Mouse (Mus musculus) heart, embryonic 12.5 days (tissue): ENCODE measurements at regions not wholly inside any gene's neighbourhood (a gene's known extent, or its start where the extent isn't known, plus 50 kb on each side); places are given as distances from the start of the nearest gene placed in this dataset.

Experiments
- ATAC-seq: fragments of 200-750 bp; cut with Nextera tagmentation; 2 replicates; pipeline ENCODE4 v1.8.0; 2017; ENCODE audit warnings: moderate TSS enrichment, moderate library complexity; ENCODE audit not compliant: insufficient number of reproducible peaks, low FRiP score
- H3K27ac ChIP-seq: fragments of 300-500 bp; sonication (generic); 2 replicates; pipeline ENCODE4 v1.5.1; 2016; ENCODE audit warnings: mild to moderate bottlenecking, moderate library complexity; ENCODE audit not compliant: poor library complexity, severe bottlenecking
- H3K27me3 ChIP-seq: fragments of 300-500 bp; sonication (generic); replicated peaks from 2 replicates; pipeline ENCODE4 v1.6.1; 2016; ENCODE audit warnings: mild to moderate bottlenecking, moderate library complexity
- H3K36me3 ChIP-seq: fragments of 300-500 bp; sonication (generic); 2 replicates; pipeline ENCODE4 v1.6.1; 2016; ENCODE audit warnings: mild to moderate bottlenecking, moderate library complexity
- H3K4me1 ChIP-seq: fragments of 300-500 bp; sonication (generic); replicated peaks from 2 replicates; pipeline ENCODE4 v1.6.1; 2016; ENCODE audit warnings: mild to moderate bottlenecking
- H3K4me2 ChIP-seq: fragments of 300-500 bp; sonication (generic); 2 replicates; pipeline ENCODE4 v1.6.1; 2016; ENCODE audit warnings: mild to moderate bottlenecking, moderate library complexity
- H3K4me3 ChIP-seq: fragments of 300-500 bp; sonication (generic); 2 replicates; pipeline ENCODE4 v1.5.1; 2016; ENCODE audit warnings: mild to moderate bottlenecking
- H3K9ac ChIP-seq: fragments of 300-500 bp; sonication (generic); 2 replicates; pipeline ENCODE4 v1.6.1; 2016; ENCODE audit warnings: mild to moderate bottlenecking, moderate library complexity
- H3K9me3 ChIP-seq: fragments of 300-500 bp; sonication (generic); replicated peaks from 2 replicates; pipeline ENCODE4 v1.6.1; 2016; ENCODE audit warnings: mild to moderate bottlenecking, moderate library complexity
- WGBS: fragments of 180-500 bp; shearing (Covaris S2); methylation state at CpG from one replicate; pipeline ENCODE4 v1.1.7; 2016; 5-methylcytosine and 5-hydroxymethylcytosine counted together

GRCm38 (mm10) chr13:91370441-91370840, 89.6 kb upstream of the Ssbp2 start:
- no peaks in the 10 kb centered on the region for H3K9me3 ChIP-seq
- peaks cover 31% of the 10 kb centered on the region for H3K4me1 ChIP-seq
- H3K27ac ChIP-seq: peak overlapping the region; percentile 98
- peak overlapping the region; percentile 84 for H3K9ac ChIP-seq
- H3K36me3 ChIP-seq: no peaks in the 10 kb centered on the region
- peak; percentile 51; the same call in 1 of the 2 replicates for ATAC-seq
- H3K4me2 ChIP-seq: peak overlapping the region; percentile 83
- H3K4me3 ChIP-seq: peak overlapping the region; percentile 51
- H3K27me3 ChIP-seq: no peaks in the 10 kb centered on the region
- WGBS: 2% methylated on average over 11 of the region's 11 CpGs

- Histone ChIP-seq H3K9me3 (no peaks in the 10 kb centered on the region), H3K27ac (peak overlapping the region; percentile 98), H3K4me3 (peak overlapping the region; percentile 51), H3K9ac (peak overlapping the region; percentile 84), H3K36me3 (no peaks in the 10 kb centered on the region), H3K4me2 (peak overlapping the region; percentile 83), H3K27me3 (no peaks in the 10 kb centered on the region), H3K4me1 (peaks cover 26% of the 10 kb centered on the region)
- peak; percentile 90 for ATAC-seq
- under 1% methylated on average over 28 of the region's 28 CpGs for WGBS
Measured at GRCm38 (mm10) chr13:91370886-91371595, 89.0 kb upstream of the Ssbp2 start.

DNA sequence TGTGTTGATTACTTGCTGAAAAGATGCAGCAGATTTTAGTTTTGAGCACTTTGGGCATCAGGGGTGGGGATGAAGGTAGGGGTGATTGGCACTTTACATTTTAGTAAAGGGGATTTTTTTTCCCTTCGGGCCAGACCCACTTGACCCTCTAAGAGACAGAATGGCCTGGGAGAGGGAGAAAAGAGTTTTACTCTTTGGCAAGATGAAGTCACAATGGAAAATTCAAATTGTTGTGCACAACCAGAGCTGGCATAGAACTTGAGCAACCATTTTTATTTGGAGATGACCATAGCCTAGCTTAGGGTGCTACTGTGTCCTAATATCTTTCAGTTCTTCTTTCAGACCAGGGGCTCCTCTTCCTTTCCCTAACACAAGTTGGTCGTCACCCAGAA, 88.5 kb upstream of the Ssbp2 start:
- no peaks in the 10 kb centered on the region for H3K27me3 ChIP-seq
- ATAC-seq: no peak
- H3K9ac ChIP-seq: peak overlapping the region; percentile 84; the same call in 1 of the 2 replicates
- H3K4me2 ChIP-seq: peak overlapping the region; percentile 83
- peaks cover 26% of the 10 kb centered on the region for H3K4me1 ChIP-seq
- no peaks in the 10 kb centered on the region for H3K36me3 ChIP-seq
- no peaks in the 10 kb centered on the region for H3K9me3 ChIP-seq
- H3K4me3 ChIP-seq: peak overlapping the region; percentile 51
- peak overlapping the region; percentile 98 for H3K27ac ChIP-seq
- 34% methylated on average over 2 of the region's 2 CpGs for WGBS

DNA sequence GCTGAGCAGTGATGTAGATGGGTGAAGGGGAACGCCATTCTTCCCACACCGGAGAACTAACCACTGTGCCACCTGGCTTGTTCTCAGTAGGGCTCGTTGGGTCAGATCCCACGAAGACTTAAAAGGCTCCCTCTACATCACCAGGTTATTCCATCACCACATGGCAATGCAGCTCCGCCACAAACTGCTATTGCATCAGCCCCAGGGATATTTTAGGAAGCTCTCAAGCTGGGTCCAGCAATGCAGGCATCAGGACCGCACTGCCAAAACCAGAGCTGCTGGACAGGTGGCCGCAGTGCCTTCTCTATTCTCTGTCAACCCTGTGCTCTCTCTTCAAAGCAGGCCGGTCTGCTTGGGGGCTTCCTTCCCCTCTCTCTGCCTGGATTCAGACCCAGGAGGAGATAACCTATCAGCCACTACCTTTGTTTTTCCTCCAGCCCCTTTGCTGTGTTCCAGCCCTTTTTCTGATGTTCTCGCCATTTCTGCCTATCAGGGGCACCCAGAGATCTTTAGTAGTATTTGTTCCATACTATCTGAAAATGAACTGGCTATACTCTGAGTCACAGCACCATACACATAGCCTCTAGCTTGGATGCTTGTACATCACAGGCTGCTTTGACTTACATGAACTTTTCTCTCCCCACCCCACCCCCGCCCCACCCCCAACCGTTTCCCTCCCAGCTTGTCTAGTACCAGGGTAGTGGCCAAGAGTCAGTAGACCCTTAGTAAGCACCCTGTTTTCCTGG, 87.8 kb upstream of the Ssbp2 start:
- H3K4me2 ChIP-seq: peak overlapping the region; percentile 83
- H3K36me3 ChIP-seq: no peaks in the 10 kb centered on the region
- no peak for ATAC-seq
- 35% methylated on average over 11 of the region's 11 CpGs for WGBS
- peak overlapping the region; percentile 98 for H3K27ac ChIP-seq
- no peaks in the 10 kb centered on the region for H3K9me3 ChIP-seq
- H3K4me3 ChIP-seq: no peak overlapping the region
- no peak overlapping the region for H3K9ac ChIP-seq
- peaks cover 26% of the 10 kb centered on the region for H3K4me1 ChIP-seq
- H3K27me3 ChIP-seq: no peaks in the 10 kb centered on the region

- Histone ChIP-seq H3K27ac (no peak overlapping the region), H3K4me1 (peaks cover 26% of the 10 kb centered on the region), H3K4me3 (no peak overlapping the region), H3K9me3 (no peaks in the 10 kb centered on the region), H3K36me3 (no peaks in the 10 kb centered on the region), H3K4me2 (no peak overlapping the region), H3K27me3 (no peaks in the 10 kb centered on the region), H3K9ac (no peak overlapping the region)
- ATAC-seq: no peak
- 65% methylated on average over 3 of the region's 3 CpGs for whole genome bisulfite sequencing
Measured at GRCm38 (mm10) chr13:91374141-91374540, 85.9 kb upstream of the Ssbp2 start.

- no peaks in the 10 kb centered on the region for H3K36me3 ChIP-seq
- WGBS: 88% methylated on average over 3 of the region's 3 CpGs
- H3K4me1 ChIP-seq: peaks cover 16% of the 10 kb centered on the region
- ATAC-seq: no peak
- H3K4me3 ChIP-seq: no peak overlapping the region
- no peak overlapping the region for H3K27ac ChIP-seq
- H3K4me2 ChIP-seq: no peak overlapping the region
- no peaks in the 10 kb centered on the region for H3K27me3 ChIP-seq
- no peak overlapping the region for H3K9ac ChIP-seq
- no peaks in the 10 kb centered on the region for H3K9me3 ChIP-seq
Measured at GRCm38 (mm10) chr13:91376556-91376955, 83.5 kb upstream of the Ssbp2 start.

- WGBS: 91% methylated on average over 7 of the region's 7 CpGs
- Histone ChIP-seq H3K4me3 (no peak overlapping the region), H3K36me3 (no peaks in the 10 kb centered on the region), H3K9ac (no peak overlapping the region), H3K9me3 (no peaks in the 10 kb centered on the region), H3K4me2 (no peak overlapping the region), H3K27ac (no peak overlapping the region), H3K27me3 (no peaks in the 10 kb centered on the region), H3K4me1 (peaks cover 7% of the 10 kb centered on the region)
- no peak for ATAC-seq
Measured at GRCm38 (mm10) chr13:91377428-91377827, 82.7 kb upstream of the Ssbp2 start.

GRCm38 (mm10) chr13:91377972-91378371, 82.1 kb upstream of the Ssbp2 start:
- no peaks in the 10 kb centered on the region for H3K36me3 ChIP-seq
- ATAC-seq: no peak
- H3K4me2 ChIP-seq: no peak overlapping the region
- no peak overlapping the region for H3K4me3 ChIP-seq
- H3K9me3 ChIP-seq: no peaks in the 10 kb centered on the region
- H3K27ac ChIP-seq: no peak overlapping the region
- WGBS: 80% methylated on average over 9 of the region's 9 CpGs
- H3K9ac ChIP-seq: no peak overlapping the region
- peaks cover 2% of the 10 kb centered on the region for H3K4me1 ChIP-seq
- H3K27me3 ChIP-seq: no peaks in the 10 kb centered on the region

GRCm38 (mm10) chr13:91385393-91385792, 74.7 kb upstream of the Ssbp2 start:
- H3K4me3 ChIP-seq: no peak overlapping the region
- no peaks in the 10 kb centered on the region for H3K9me3 ChIP-seq
- ATAC-seq: no peak
- H3K4me1 ChIP-seq: no peaks in the 10 kb centered on the region
- H3K27ac ChIP-seq: no peak overlapping the region
- no peaks in the 10 kb centered on the region for H3K36me3 ChIP-seq
- WGBS: 80% methylated on average over 4 of the region's 4 CpGs
- H3K4me2 ChIP-seq: no peak overlapping the region
- no peak overlapping the region for H3K9ac ChIP-seq
- H3K27me3 ChIP-seq: no peaks in the 10 kb centered on the region

- Histone ChIP-seq H3K27me3 (no peaks in the 10 kb centered on the region), H3K9ac (no peak overlapping the region), H3K4me1 (peaks cover 12% of the 10 kb centered on the region), H3K9me3 (no peaks in the 10 kb centered on the region), H3K27ac (no peak overlapping the region), H3K4me3 (no peak overlapping the region), H3K4me2 (no peak overlapping the region), H3K36me3 (no peaks in the 10 kb centered on the region)
- ATAC-seq: no peak
- 68% methylated on average over 10 of the region's 10 CpGs for WGBS
Measured at GRCm38 (mm10) chr13:91387913-91388312, 72.2 kb upstream of the Ssbp2 start.

DNA sequence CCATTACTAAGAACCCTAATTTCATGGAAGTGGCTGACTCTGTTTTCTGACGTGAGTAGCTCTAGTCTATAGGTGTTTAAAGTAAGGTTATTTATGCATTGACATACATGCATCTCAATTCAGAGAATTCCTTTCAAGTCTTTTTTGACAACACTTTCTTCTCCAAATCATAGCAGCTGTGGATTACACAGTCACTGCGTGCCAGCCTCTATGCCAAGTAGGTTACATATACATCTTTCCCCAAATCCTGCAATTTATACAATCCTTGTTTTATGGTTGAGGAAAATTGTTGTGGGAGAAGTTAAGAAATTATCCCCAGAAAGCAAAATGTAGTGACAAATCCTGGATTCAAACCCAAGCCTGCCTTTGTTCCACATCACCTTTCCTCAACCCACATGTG, 56.5 kb upstream of the Ssbp2 start:
- no peak overlapping the region for H3K4me3 ChIP-seq
- H3K27me3 ChIP-seq: no peaks in the 10 kb centered on the region
- no peak for ATAC-seq
- no peaks in the 10 kb centered on the region for H3K4me1 ChIP-seq
- H3K9me3 ChIP-seq: no peaks in the 10 kb centered on the region
- H3K4me2 ChIP-seq: no peak overlapping the region
- no peak overlapping the region for H3K27ac ChIP-seq
- no peaks in the 10 kb centered on the region for H3K36me3 ChIP-seq
- no peak overlapping the region for H3K9ac ChIP-seq
- 89% methylated on average over 2 of the region's 2 CpGs for WGBS
